Mouse (Mus musculus) c-Kit-positive CD71-positive TER-119-positive erythroid progenitor cells, embryonic 14.5 days (primary cell): Measurements from ENCODE around the gene Gm14085.
A peak's percentile ranks its signal among the peaks of the same experiment; 100 is the strongest.

Experiments used
- DNase-seq: peaks from one replicate; pipeline ENCODE4 v3.0.0-alpha.2; 2013; ENCODE audit warnings: low spot score

The Gm14085 gene

DNA sequence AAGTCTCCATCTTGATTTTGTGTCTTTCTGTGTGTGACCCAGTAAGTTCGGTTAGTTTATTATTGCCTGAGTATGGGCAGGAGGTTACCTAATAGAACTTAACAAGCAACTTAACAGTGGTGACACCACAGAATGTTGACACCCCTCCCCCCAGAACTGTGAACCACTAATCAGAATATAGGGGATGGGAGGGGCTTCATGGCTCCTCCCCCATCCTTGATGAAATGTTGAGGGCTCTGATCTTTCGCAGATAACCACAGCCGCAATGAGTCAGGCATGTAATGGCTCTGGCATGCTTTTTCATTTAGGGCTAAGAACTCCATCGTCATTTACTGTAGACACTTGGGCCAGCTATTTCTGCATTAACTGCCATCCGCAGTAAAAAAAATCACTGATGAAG is 76.5 kb downstream of the Gm14085 start:
- DNase-seq, result no peak

DNA sequence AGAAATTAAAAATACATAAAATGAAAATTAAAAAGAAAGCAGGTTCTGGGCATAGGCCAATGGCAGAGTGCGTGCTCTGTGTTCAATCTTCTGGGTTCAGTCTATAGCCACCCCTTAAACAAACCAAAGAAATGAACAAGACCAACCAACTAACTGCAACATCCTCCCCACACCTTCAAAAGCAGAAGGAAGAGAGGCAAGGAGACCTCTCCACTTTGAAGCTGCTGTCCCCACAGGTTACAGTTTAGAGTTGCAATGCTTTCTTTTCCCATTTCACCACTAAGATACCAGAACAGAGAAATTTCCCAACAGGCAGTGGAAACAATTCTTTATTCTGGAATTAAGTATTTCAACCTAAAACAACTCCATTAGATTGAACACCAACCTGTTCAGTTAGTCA is 77.5 kb downstream of the Gm14085 start:
- no peak for DNase-seq

DNA sequence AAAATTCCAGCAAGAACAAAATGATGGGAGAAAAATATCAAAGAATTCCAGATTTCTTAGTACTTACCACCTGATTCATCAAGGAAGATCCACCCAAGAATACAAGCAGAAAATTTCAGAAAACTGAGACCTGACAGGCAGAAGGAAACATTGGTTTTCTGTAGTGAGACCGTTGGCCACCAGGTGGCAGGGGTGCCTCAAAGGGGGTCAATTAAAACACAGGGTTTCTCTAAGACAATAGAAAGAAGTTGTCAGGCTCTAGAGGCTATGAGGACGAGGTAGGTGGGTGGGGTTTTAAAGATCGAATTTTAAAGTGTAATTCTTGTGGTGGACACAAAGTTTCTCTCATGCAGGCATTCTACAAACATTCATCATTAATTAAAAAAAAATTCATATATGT is 84.7 kb downstream of the Gm14085 start:
- peak; percentile 2 for DNase-seq

DNA sequence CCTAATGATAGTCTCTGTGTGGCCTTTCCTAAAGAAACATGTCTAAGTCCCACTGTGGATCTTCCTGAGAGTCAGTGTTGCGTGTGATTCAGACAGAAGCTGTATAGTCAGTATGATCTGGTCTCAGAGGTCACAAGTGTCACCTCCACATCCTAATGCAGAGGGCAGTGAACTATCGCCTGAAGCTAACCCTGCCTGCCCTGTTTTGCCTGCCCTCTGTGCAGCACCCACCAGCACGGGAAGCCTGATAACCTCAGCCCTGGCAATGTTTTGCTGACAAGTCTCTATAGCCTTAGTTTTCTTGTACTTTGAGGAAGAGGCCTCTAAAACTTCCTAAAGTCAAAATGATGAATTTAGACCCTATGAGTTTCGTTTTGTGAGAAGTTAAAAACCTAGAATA is 85.7 kb downstream of the Gm14085 start:
- no peak for DNase-seq

DNA sequence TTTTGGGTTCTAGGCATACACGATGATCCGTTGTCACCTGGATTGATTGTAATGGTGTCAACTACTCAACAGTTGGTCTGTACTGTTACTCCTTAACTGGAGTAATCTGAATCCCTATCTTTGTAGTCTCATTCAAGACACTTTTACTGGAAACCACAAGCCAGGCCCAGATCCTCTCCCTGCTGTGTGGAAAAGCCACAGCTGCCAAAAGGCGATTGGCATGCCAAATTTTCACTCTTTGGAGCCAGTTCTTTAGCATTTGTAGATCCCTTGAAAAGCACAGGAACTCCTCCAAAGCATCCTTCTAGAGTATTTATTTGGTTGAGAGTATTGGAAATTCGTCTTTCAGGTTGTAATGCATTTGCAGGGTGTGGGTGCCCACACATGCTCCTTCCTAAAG is 86.6 kb downstream of the Gm14085 start:
- no peak for DNase-seq

DNA sequence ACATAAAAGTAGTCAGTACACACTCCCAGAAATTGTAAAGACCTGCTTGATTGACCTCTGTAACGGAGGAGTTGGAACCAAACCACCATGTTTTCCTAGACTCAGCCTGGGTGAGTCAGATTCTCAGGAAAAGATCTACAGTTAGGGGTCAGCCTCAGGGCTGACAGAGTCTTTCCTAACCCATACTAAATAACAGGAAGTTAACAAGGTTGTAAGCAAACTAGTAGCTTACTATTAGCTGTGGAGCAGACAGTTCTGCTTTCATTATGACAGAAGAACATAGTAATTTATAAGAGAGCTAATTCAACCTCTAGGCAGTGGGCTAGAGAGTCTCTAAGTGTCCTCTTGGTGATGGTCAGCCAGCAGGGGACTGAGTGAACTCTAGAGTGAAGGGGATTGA is 87.7 kb downstream of the Gm14085 start:
- DNase-seq, result no peak

DNA sequence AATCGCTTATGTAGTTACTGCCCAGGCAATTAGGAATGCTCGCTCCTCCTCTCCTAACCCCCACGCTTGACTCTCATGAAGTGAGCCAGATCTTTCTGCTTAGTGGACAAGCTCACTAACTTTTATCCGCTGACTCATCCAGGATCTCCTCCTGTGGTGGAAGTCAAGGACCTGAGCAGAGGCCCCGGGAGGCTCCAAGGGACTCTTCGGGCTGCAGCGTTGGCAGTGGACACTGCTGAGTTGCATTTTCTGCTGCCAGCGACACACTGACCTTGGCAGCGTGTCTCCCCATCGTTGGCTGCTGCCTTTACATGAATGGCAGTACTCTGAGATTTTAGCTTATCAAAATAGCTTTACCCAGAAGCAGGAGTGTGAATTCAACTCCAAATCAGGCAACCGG is 90.7 kb downstream of the Gm14085 start:
- no peak for DNase-seq

DNA sequence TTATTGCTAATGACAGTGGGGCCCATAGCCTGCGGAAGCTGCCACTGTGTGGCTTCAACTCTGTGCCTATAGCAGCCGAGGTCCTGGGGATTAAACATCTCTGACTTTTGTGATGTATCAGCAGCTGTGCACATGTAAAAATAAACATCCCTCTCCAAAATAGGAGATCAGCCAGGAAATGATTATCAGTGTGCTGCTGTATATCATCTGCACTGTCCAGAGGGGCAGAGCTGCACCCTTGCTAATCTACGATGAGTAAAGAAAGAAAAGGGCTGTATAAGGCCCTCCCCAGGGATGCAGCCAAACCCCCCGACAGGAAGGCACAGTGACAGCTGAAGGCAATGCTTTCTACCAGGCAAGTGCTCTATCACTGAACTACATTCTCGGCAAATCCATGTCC is 91.6 kb downstream of the Gm14085 start:
- no peak for DNase-seq

DNA sequence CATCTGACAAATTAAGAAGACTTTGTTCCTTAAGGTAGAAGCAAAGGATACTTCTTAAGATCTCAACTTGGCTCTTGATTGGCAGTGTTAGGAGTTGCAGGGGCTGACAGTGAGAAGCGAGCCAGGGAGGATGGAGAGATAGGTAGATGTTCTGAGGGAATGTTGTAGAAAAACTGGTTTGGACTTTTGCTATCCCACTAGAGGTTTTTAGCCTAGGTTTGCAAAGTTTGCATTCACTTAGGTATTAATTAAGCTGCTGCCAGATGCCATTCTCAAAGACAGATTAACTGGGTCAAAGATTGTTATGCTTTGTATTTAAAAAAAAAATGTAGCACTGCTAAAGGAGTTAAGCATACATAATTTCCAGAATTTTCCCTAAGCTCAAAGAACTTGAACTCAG is 92.6 kb downstream of the Gm14085 start:
- DNase-seq, result no peak
